Mouse (Mus musculus) heart, embryonic 16.5 days (tissue): ENCODE data around the gene Ifit1. TPM values are rescaled to one million over a fixed set of nuclear protein-coding genes. Genes with fewer than 3 reads are reported as not detected.

ENCODE experiments used
- ATAC-seq: fragments of 200-750 bp; cut with Nextera tagmentation; replicated peaks from 2 replicates; pipeline ENCODE4 v1.8.0; 2017; ENCODE audit warnings: moderate number of reproducible peaks; ENCODE audit not compliant: insufficient read depth, low FRiP score; ENCODE audit errors: extremely low read depth
- H3K27ac ChIP-seq: fragments of 300-500 bp; sonication (generic); 2 replicates; pipeline ENCODE4 v1.5.1; 2014; ENCODE audit warnings: mild to moderate bottlenecking, low read length, control low read depth, moderate library complexity
- H3K27me3 ChIP-seq: fragments of 300-500 bp; sonication (generic); 2 replicates; pipeline ENCODE4 v1.6.1; 2014; ENCODE audit warnings: low read length, mixed read lengths; ENCODE audit not compliant: control insufficient read depth, insufficient read depth
- H3K36me3 ChIP-seq: fragments of 300-500 bp; sonication (generic); 2 replicates; pipeline ENCODE4 v1.6.1; 2014; ENCODE audit not compliant: control insufficient read depth, insufficient read depth
- H3K4me1 ChIP-seq: fragments of 300-500 bp; sonication (generic); 2 replicates; pipeline ENCODE4 v1.6.1; 2014; ENCODE audit warnings: low read length, mixed read lengths; ENCODE audit not compliant: control insufficient read depth, insufficient read depth
- H3K4me2 ChIP-seq: fragments of 300-500 bp; sonication (generic); 2 replicates; pipeline ENCODE4 v1.6.1; 2014; ENCODE audit warnings: low read depth, mild to moderate bottlenecking, control low read depth, low read length
- H3K4me3 ChIP-seq: fragments of 300-500 bp; sonication (generic); 2 replicates; pipeline ENCODE4 v1.5.1; 2014; ENCODE audit warnings: mild to moderate bottlenecking, control low read depth, low read length
- H3K9ac ChIP-seq: fragments of 300-500 bp; sonication (generic); 2 replicates; pipeline ENCODE4 v1.6.1; 2014; ENCODE audit warnings: low read length, control low read depth
- H3K9me3 ChIP-seq: fragments of 300-500 bp; sonication (generic); replicated peaks from 2 replicates; pipeline ENCODE4 v1.6.1; 2016; ENCODE audit warnings: low read length; ENCODE audit not compliant: control insufficient read depth
- WGBS: fragments of 180-500 bp; shearing (Covaris S2); extraction: QIAGEN DNeasy Blood & Tissue Kit; methylation state at CpG from one replicate; pipeline ENCODE4 v1.1.7; 2014; 5-methylcytosine and 5-hydroxymethylcytosine counted together
- polyA plus RNA-seq: library from polyadenylated mRNA; unstranded; fragments of >200 nt; fragmentation: Nextera tagmentation; extraction: Ambion mirVana; gene quantifications from 2 replicates; pipeline ENCODE4 v1.2.1, GENCODE M21; 2015

Ifit1 gene
- polyA plus RNA-seq, 1 experiment from 2014 or later: 3.0 TPM

DNA sequence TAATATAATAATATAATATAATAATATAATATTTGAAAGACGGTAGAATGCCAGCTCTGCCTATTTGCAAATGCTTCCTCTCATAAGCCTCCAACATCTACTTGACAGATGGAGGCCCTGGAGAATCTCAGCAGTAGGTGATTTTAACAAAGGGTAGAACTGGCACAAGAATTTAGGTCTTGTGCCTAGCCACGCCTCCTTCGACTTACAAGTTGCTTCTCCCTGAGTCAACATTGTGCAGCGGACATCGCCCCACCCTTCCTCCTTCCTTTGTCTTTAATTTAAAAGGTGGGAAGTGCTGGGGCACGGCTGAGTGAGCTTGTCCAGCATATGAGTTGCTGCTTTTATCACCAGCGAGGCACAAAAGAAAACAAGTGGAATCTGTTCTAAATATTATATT lies 32.8 kb downstream of the Ifit1 start:
- Histone ChIP-seq H3K36me3 (no peaks in the 10 kb centered on the region), H3K4me1 (peaks cover 3% of the 10 kb centered on the region; the same call in 1 of the 2 replicates), H3K27ac (no peak overlapping the region), H3K4me3 (no peak overlapping the region), H3K4me2 (no peak overlapping the region), H3K27me3 (no peaks in the 10 kb centered on the region), H3K9ac (no peak overlapping the region), H3K9me3 (no peaks in the 10 kb centered on the region)
- no peak for ATAC-seq
- 60% methylated on average over 7 of the region's 7 CpGs for WGBS

DNA sequence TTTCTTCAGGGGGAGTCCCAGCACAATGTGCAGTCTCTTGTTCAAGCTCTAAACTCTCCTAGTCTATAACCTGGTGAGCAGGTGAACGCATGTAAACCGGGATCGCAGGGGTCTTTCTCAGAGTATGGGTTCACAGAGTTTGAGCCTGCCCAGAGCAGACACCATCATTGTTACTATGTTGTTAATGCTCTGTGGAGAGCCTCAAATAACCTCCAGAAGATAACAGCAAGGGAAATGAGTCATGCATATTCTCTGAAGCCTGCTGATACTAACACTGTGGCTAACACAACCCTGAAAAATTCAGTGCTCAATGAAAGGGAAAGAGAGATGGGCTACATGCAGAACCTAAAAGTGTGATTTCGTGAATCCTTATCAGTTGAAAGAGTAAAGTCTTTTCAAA lies 37.8 kb downstream of the Ifit1 start:
- H3K9ac ChIP-seq: no peak overlapping the region
- peaks cover 4% of the 10 kb centered on the region; the same call in 1 of the 2 replicates for H3K4me1 ChIP-seq
- no peaks in the 10 kb centered on the region for H3K9me3 ChIP-seq
- ATAC-seq: peak; percentile 70; the same call in 1 of the 2 replicates
- no peaks in the 10 kb centered on the region for H3K36me3 ChIP-seq
- H3K27ac ChIP-seq: no peak overlapping the region
- no peak overlapping the region for H3K4me3 ChIP-seq
- 44% methylated on average over 4 of the region's 4 CpGs for WGBS
- no peaks in the 10 kb centered on the region for H3K27me3 ChIP-seq
- H3K4me2 ChIP-seq: no peak overlapping the region

DNA sequence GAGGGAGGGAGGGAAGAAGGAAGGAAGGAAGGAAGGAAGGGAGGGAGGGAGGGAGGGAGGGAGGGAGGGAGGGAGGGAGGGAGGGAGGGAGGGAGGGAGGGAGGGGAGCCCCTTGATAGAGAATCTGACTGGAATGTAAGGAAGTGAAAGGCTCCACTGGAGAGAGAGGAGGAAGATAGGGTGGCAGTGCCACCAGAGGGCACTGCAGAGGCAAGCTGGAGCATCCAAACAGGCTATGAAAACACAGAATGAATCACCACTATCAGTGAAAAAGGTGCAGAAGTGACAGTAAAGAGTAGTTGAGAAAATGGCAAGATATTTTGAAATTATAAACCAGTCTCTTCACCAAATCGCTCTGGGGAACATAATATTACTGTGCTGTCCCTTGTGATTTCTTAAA lies 44.2 kb downstream of the Ifit1 start:
- Histone ChIP-seq H3K4me3 (no peak overlapping the region), H3K27ac (no peak overlapping the region), H3K27me3 (no peaks in the 10 kb centered on the region), H3K9me3 (no peaks in the 10 kb centered on the region), H3K9ac (no peak overlapping the region), H3K4me1 (no peaks in the 10 kb centered on the region), H3K36me3 (no peaks in the 10 kb centered on the region), H3K4me2 (no peak overlapping the region)
- no peak for ATAC-seq
- 45% methylated on average over 1 of the region's 1 CpGs for WGBS

DNA sequence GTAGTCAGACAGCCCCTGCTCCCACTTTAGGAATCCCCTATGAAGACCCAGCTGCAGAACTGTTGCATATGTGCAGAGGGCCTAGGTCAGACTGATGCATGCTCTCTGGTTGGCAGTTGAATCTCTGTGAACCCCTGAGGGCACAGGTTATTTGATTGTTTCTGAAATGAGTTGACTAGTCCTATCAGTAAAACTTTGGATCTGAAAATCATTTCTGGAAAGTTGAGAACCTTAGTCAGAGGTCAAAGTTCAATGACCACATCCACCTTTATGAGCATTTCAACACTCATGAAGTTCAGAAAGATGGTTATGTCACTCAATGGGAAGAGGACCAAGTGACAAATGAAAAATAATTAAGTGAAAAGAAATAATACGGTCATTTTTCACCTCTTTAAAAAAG lies 44.9 kb downstream of the Ifit1 start:
- Histone ChIP-seq H3K27ac (no peak overlapping the region), H3K4me3 (no peak overlapping the region), H3K27me3 (no peaks in the 10 kb centered on the region), H3K36me3 (no peaks in the 10 kb centered on the region), H3K9me3 (no peaks in the 10 kb centered on the region), H3K4me2 (no peak overlapping the region), H3K4me1 (no peaks in the 10 kb centered on the region), H3K9ac (no peak overlapping the region)
- WGBS: 93% methylated on average over 1 of the region's 1 CpGs
- ATAC-seq: no peak

DNA sequence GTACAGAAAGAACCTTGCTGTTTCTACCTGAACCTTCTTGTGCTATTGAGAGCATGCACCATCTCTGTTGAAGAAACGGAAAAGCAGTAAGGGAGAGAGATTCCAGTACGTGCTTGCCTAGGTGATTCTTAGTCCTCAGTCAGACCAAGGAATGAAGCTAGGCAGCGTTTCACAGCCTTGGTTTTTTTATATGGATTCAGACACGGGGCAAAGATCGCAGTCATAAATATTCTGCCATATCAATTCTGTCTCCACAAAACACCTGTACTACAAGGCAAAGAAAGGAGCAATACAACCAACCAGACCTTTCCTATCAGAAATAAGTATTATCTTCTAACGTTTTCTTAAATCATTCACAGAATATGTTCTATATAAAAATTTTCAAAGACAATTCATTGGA lies 50.7 kb downstream of the Ifit1 start:
- no peaks in the 10 kb centered on the region for H3K36me3 ChIP-seq
- ATAC-seq: no peak
- no peaks in the 10 kb centered on the region for H3K27me3 ChIP-seq
- H3K9ac ChIP-seq: no peak overlapping the region
- H3K4me1 ChIP-seq: no peaks in the 10 kb centered on the region
- no peak overlapping the region for H3K4me2 ChIP-seq
- H3K27ac ChIP-seq: no peak overlapping the region
- 83% methylated on average over 6 of the region's 6 CpGs for WGBS
- H3K9me3 ChIP-seq: no peaks in the 10 kb centered on the region
- no peak overlapping the region for H3K4me3 ChIP-seq

DNA sequence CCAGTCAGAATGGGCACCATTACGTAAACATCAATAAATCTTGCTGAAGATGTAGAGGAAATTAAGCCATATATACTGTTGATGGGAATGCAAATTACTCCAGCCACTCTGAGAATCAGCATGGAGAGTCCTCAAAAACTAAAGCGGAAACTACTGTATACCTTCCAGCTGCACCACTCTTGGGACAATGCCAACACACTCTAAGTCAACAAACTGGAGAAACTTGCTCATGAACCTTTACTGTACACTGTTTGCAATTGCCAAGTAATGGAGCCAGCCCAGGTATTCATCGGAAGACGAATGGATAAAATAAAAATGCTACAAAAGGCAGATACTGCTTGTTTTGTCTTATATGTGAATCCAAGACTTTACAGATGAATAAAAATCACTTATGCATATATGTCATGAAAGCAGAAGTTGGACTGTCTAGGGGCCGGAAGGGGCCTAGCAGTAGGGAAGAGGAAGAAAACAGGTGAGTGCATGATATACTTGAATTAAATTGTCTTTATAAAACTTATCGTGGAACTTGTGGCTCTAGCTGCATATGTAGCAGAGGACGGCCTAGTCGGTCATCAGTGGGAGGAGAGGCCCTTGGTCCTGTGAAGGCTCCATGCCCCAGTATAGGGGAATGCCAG lies 55.8 kb downstream of the Ifit1 start:
- H3K9ac ChIP-seq: no peak overlapping the region
- H3K36me3 ChIP-seq: no peaks in the 10 kb centered on the region
- no peak overlapping the region for H3K4me2 ChIP-seq
- H3K4me1 ChIP-seq: no peaks in the 10 kb centered on the region
- H3K27ac ChIP-seq: no peak overlapping the region
- ATAC-seq: no peak
- no peaks in the 10 kb centered on the region for H3K9me3 ChIP-seq
- no peak overlapping the region for H3K4me3 ChIP-seq
- no peaks in the 10 kb centered on the region for H3K27me3 ChIP-seq
- 83% methylated on average over 8 of the region's 8 CpGs for WGBS

DNA sequence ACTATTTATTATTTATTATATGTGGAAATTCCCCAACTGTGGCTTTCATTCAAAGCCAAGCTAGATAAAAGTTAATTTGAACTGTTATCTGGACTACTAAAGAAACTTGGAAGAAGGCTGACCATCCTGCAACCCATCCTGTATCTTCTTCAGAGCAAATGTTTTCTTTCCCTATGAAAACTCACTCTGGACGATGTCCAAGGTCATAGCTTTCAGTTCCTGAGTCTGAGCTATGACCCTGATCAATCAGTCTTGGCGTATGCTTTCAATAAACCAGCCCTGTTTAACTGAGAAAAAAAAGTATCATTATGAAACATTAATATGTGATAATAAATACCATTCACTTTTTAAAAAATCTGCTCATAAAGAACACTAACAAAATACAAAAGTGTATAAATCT lies 56.8 kb downstream of the Ifit1 start:
- Histone ChIP-seq H3K9me3 (no peaks in the 10 kb centered on the region), H3K27me3 (no peaks in the 10 kb centered on the region), H3K36me3 (no peaks in the 10 kb centered on the region), H3K9ac (no peak overlapping the region), H3K4me1 (no peaks in the 10 kb centered on the region), H3K27ac (no peak overlapping the region), H3K4me2 (no peak overlapping the region), H3K4me3 (no peak overlapping the region)
- WGBS: 70% methylated on average over 2 of the region's 2 CpGs
- no peak for ATAC-seq

DNA sequence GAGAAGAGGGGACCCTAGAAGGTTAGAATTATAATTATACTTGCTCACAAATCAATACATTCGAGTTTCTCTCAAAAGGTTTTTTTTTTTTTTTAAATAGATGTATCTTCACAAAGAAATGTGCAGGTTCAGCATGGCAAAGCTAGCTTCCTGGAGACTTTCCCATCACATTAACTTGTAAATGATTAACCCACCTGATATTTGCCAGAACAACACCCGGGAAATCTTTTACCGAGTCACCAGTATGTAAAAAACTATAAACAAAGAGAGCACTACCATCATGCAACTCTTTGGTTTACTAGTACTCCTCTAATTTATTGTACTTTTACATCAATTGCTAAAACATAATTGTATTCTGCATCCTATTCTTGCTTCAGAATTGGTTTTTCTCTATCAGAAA lies 57.8 kb downstream of the Ifit1 start:
- H3K9ac ChIP-seq: no peak overlapping the region
- ATAC-seq: no peak

DNA sequence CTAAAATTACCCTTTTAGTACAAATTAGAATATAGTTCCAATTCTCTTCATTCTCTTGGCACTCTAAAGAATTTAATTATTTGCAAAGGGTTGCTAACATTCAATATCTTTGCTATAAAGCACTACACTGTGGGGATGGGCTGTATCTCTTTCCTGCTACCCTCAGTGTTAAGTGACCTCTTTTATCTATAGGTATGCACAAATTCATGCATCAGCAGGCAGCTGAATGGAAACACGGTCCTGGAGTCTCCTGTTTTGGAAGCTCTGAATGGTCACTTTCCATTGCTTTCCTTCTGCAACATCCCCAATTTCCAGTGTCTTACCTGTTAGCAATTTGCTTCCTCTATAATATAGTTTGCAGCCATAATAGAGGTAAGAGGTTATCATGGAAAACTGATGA lies 58.2 kb downstream of the Ifit1 start:
- H3K9me3 ChIP-seq: no peaks in the 10 kb centered on the region
- no peak overlapping the region for H3K9ac ChIP-seq
- no peaks in the 10 kb centered on the region for H3K36me3 ChIP-seq
- no peak overlapping the region for H3K4me3 ChIP-seq
- 40% methylated on average over 1 of the region's 1 CpGs for whole genome bisulfite sequencing
- no peaks in the 10 kb centered on the region for H3K4me1 ChIP-seq
- no peaks in the 10 kb centered on the region for H3K27me3 ChIP-seq
- ATAC-seq: no peak
- H3K27ac ChIP-seq: no peak overlapping the region
- no peak overlapping the region for H3K4me2 ChIP-seq

More for the DNA sequence above, 57.8 kb downstream of the Ifit1 start:
- Histone ChIP-seq H3K4me2 (no peak overlapping the region), H3K4me3 (no peak overlapping the region), H3K27ac (no peak overlapping the region), H3K27me3 (no peaks in the 10 kb centered on the region), H3K4me1 (no peaks in the 10 kb centered on the region), H3K9me3 (no peaks in the 10 kb centered on the region), H3K36me3 (no peaks in the 10 kb centered on the region)
- WGBS: 87% methylated on average over 3 of the region's 3 CpGs
